In genomic region chr3:85970742-85971598, GRCm38 (mm10) we compare ENCODE assay signal across 8 mouse cellular contexts. TPM values are rescaled to one million over a fixed set of nuclear protein-coding genes. Genes with fewer than 3 reads are reported as not detected.
DNase-seq lines count a peak whose midpoint lies in the region; ATAC-seq and TF ChIP-seq lines count a peak whose summit lies in the region.

Gene Sh3d19 (plus strand): TSS chr3:85971109.

- no peaks in the 10 kb centered on the region for H3K4me1 ChIP-seq in MEL (ENCODE audit: control insufficient read depth in 1 of 2, insufficient read depth in 2 of 2, low read length in 2 of 2)
- peaks cover 7% of the 10 kb centered on the region; the same call in 1 of the 2 replicates for H3K4me1 ChIP-seq in forebrain, embryonic 16.5 days (replicated peaks; ENCODE audit: control insufficient read depth, insufficient read depth, low read length)
- H3K4me1 ChIP-seq in heart, postnatal 0 days (ENCODE audit: control insufficient read depth, insufficient read depth): 0 out of 2 replicates have a peak, but pooled peaks cover 6% of the 10 kb centered on the region
- H3K4me1 ChIP-seq in liver, embryonic 15.5 days (replicated peaks): peaks cover 22% of the 10 kb centered on the region
- peaks cover 18% of the 10 kb centered on the region for H3K4me1 ChIP-seq in neural tube, embryonic 13.5 days (replicated peaks)

- peak; percentile 25 for DNase-seq in MEL (ENCODE audit: low read depth, low spot score)
- peak; percentile 80 to 81 for DNase-seq in cerebellum, adult 18-20 months
- peak; percentile 80 for DNase-seq in heart, postnatal 0 days (ENCODE audit: low spot score)
- peak; percentile 87 to 91 for DNase-seq in kidney, postnatal 4 days
- peak; percentile 89 for DNase-seq in urinary bladder, adult 2 months (ENCODE audit: low spot score)

- no peak for TF ChIP-seq POLR2A in MEL (IDR thresholded peaks at IDR 0.05; ENCODE audit: control insufficient read depth in 1 of 2, insufficient read depth in 1 of 2, low read depth in 1 of 2, low read length in 2 of 2, poor library complexity in 1 of 2)

- no peaks in the 10 kb centered on the region for H3K27me3 ChIP-seq in MEL (ENCODE audit: control insufficient read depth in 1 of 2, insufficient read depth in 2 of 2, low read length in 2 of 2)
- no peaks in the 10 kb centered on the region for H3K27me3 ChIP-seq in forebrain, embryonic 16.5 days (replicated peaks; ENCODE audit: control insufficient read depth, insufficient read depth, low read length)
- H3K27me3 ChIP-seq in heart, postnatal 0 days (ENCODE audit: control insufficient read depth, insufficient read depth, low read length): no peaks in the 10 kb centered on the region
- peaks cover 16% of the 10 kb centered on the region for H3K27me3 ChIP-seq in liver, embryonic 15.5 days
- H3K27me3 ChIP-seq in neural tube, embryonic 13.5 days: no peaks in the 10 kb centered on the region

- H3K4me2 ChIP-seq in forebrain, embryonic 16.5 days (ENCODE audit: low read length): peak within 1 kb of the TSS; percentile 54
- peak within 1 kb of the TSS; percentile 94 for H3K4me2 ChIP-seq in heart, postnatal 0 days (ENCODE audit: low read depth, low read length)
- peak within 1 kb of the TSS; percentile 89 for H3K4me2 ChIP-seq in liver, embryonic 15.5 days
- H3K4me2 ChIP-seq in neural tube, embryonic 13.5 days: peak within 1 kb of the TSS; percentile 71

- TF ChIP-seq RAD21 in MEL (IDR thresholded peaks at IDR 0.05; ENCODE audit: low read depth, low read length): no peak

- TF ChIP-seq CTCF in MEL (IDR thresholded peaks at IDR 0.05 in 2 of 3, conservative IDR thresholded peaks at IDR 0.05 in 1 of 3; ENCODE audit: control insufficient read depth in 1 of 3, insufficient read depth in 1 of 3, low read depth in 2 of 3, low read length in 3 of 3, poor library complexity in 1 of 3, severe bottlenecking in 1 of 3): no peak
- no peak for TF ChIP-seq CTCF in heart, postnatal 0 days (IDR thresholded peaks at IDR 0.05; ENCODE audit: low read depth)

- no peaks in the 10 kb centered on the region for H3K36me3 ChIP-seq in MEL (ENCODE audit: control insufficient read depth in 1 of 2, insufficient read depth in 2 of 2, low read length in 2 of 2)
- H3K36me3 ChIP-seq in forebrain, embryonic 16.5 days (ENCODE audit: control insufficient read depth, insufficient read depth): no peaks in the 10 kb centered on the region
- no peaks in the 10 kb centered on the region for H3K36me3 ChIP-seq in heart, postnatal 0 days (replicated peaks; ENCODE audit: control insufficient read depth, insufficient read depth, low read length)
- no peaks in the 10 kb centered on the region for H3K36me3 ChIP-seq in liver, embryonic 15.5 days (replicated peaks)
- no peaks in the 10 kb centered on the region for H3K36me3 ChIP-seq in neural tube, embryonic 13.5 days

- no peaks in the 10 kb centered on the region for H3K9me3 ChIP-seq in MEL (replicated peaks; ENCODE audit: insufficient read depth, low read length)
- no peaks in the 10 kb centered on the region for H3K9me3 ChIP-seq in forebrain, embryonic 16.5 days (ENCODE audit: control insufficient read depth, low read length)
- no peaks in the 10 kb centered on the region for H3K9me3 ChIP-seq in heart, postnatal 0 days (replicated peaks; ENCODE audit: control insufficient read depth, low read length)
- no peaks in the 10 kb centered on the region for H3K9me3 ChIP-seq in liver, embryonic 15.5 days (replicated peaks)
- H3K9me3 ChIP-seq in neural tube, embryonic 13.5 days: no peaks in the 10 kb centered on the region

- no peak for TF ChIP-seq EP300 in MEL (IDR thresholded peaks at IDR 0.05; ENCODE audit: low read depth in 1 of 2, low read length in 2 of 2)
- TF ChIP-seq EP300 in heart, postnatal 0 days (IDR thresholded peaks at IDR 0.05; ENCODE audit: low read depth): no peak

- WGBS in forebrain, embryonic 16.5 days: under 1% methylated on average over 36 of the region's 73 CpGs
- WGBS in heart, postnatal 0 days: under 1% methylated on average over 48 of the region's 73 CpGs
- under 1% methylated on average over 72 of the region's 73 CpGs for WGBS in liver, embryonic 15.5 days (ENCODE audit: insufficient replicate concordance)
- under 1% methylated on average over 60 of the region's 73 CpGs for WGBS in neural tube, embryonic 13.5 days

- no peak within 1 kb of the TSS; the same call in 1 of the 2 replicates for H3K9ac ChIP-seq in MEL (ENCODE audit: control insufficient read depth, low read depth, low read length, poor library complexity, severe bottlenecking)
- H3K9ac ChIP-seq in forebrain, embryonic 16.5 days (replicated peaks; ENCODE audit: low read depth, low read length): peak within 1 kb of the TSS; percentile 90
- H3K9ac ChIP-seq in heart, postnatal 0 days (replicated peaks; ENCODE audit: low read depth, low read length): peak within 1 kb of the TSS; percentile 81
- peak within 1 kb of the TSS; percentile 63 for H3K9ac ChIP-seq in liver, embryonic 15.5 days
- H3K9ac ChIP-seq in neural tube, embryonic 13.5 days: peak within 1 kb of the TSS; percentile 95

- H3K4me3 ChIP-seq in MEL (ENCODE audit: control insufficient read depth in 1 of 2, insufficient read depth in 1 of 2, low read depth in 2 of 2, low read length in 2 of 2): peak within 1 kb of the TSS in 1 of 2 experiments; percentile 9; a peak in 1 of 4 replicates
- peak within 1 kb of the TSS; percentile 71 for H3K4me3 ChIP-seq in forebrain, embryonic 16.5 days (replicated peaks; ENCODE audit: low read length)
- peak within 1 kb of the TSS; percentile 95 for H3K4me3 ChIP-seq in heart, postnatal 0 days (ENCODE audit: low read depth, low read length)
- peak within 1 kb of the TSS; percentile 71 for H3K4me3 ChIP-seq in liver, embryonic 15.5 days (replicated peaks)
- H3K4me3 ChIP-seq in neural tube, embryonic 13.5 days: peak within 1 kb of the TSS; percentile 76

- H3K79me2 ChIP-seq in MEL (ENCODE audit: control insufficient read depth, insufficient read depth, low read length, poor library complexity): no peaks in the 10 kb centered on the region

- ATAC-seq in forebrain, embryonic 16.5 days: peak; percentile 91
- ATAC-seq in heart, postnatal 0 days (ENCODE audit: insufficient read depth, low read depth): peak; percentile 91
- ATAC-seq in liver, embryonic 15.5 days (ENCODE audit: insufficient read depth): peak; percentile 84
- ATAC-seq in neural tube, embryonic 13.5 days (ENCODE audit: low read depth): peak; percentile 91

- H3K27ac ChIP-seq in MEL (ENCODE audit: control insufficient read depth, low read depth, low read length): no peak within 1 kb of the TSS
- 0 out of 2 replicates have a peak within 1 kb of the TSS, but pooled peaks have one; percentile 6 for H3K27ac ChIP-seq in forebrain, embryonic 16.5 days (ENCODE audit: low read length)
- H3K27ac ChIP-seq in heart, postnatal 0 days (ENCODE audit: low read depth): peak within 1 kb of the TSS; percentile 74
- peak within 1 kb of the TSS; percentile 72 for H3K27ac ChIP-seq in liver, embryonic 15.5 days (replicated peaks)
- H3K27ac ChIP-seq in neural tube, embryonic 13.5 days (replicated peaks): peak within 1 kb of the TSS; percentile 77

TF ChIP-seq in MEL, 35 proteins besides CTCF, POLR2A, EP300 and RAD21:
- TF ChIP-seq GATA1 (IDR thresholded peaks at IDR 0.05; ENCODE audit: low read depth, low read length) (no peak), NELFE (IDR thresholded peaks at IDR 0.05; ENCODE audit: low read depth, low read length) (no peak), ZKSCAN1 (IDR thresholded peaks at IDR 0.05; ENCODE audit: low read depth, low read length) (no peak), ZC3H11A (IDR thresholded peaks at IDR 0.05; ENCODE audit: low read depth, low read length) (no peak), USF2 (IDR thresholded peaks at IDR 0.05; ENCODE audit: borderline replicate concordance in 1 of 2, insufficient read depth in 1 of 2, low read depth in 1 of 2, low read length in 2 of 2) (no peak), GABPA (IDR thresholded peaks at IDR 0.05; ENCODE audit: low read depth, low read length) (no peak), TAL1 (IDR thresholded peaks at IDR 0.05; ENCODE audit: low read length) (no peak), MAX (IDR thresholded peaks at IDR 0.05; ENCODE audit: low read length) (no peak), USF1 (IDR thresholded peaks at IDR 0.05; ENCODE audit: low read depth, low read length) (no peak), POLR2AphosphoS5 (IDR thresholded peaks at IDR 0.05; ENCODE audit: borderline replicate concordance, low read depth, low read length) (no peak), BHLHE40 (IDR thresholded peaks at IDR 0.05; ENCODE audit: borderline replicate concordance, low read depth, low read length) (no peak), MYC (IDR thresholded peaks at IDR 0.05; ENCODE audit: low read depth, low read length) (no peak), MYB (IDR thresholded peaks at IDR 0.05; ENCODE audit: low read depth, low read length) (no peak), ELF1 (IDR thresholded peaks at IDR 0.05; ENCODE audit: low read depth, low read length) (no peak), CHD1 (IDR thresholded peaks at IDR 0.05; ENCODE audit: low read depth, low read length) (no peak), JUND (IDR thresholded peaks at IDR 0.05; ENCODE audit: low read depth, low read length) (no peak)

RNA-seq across cellular contexts. Expression of gene Sh3d19, which starts in this region (rescaled TPM):
- total RNA-seq in MEL (2012; rRNA removed): 2.2 and 4.0 TPM in 2 replicates
- 1 to 10 TPM in 1 of 2 experiments, not detected in 1; 4.8 TPM for polyA plus RNA-seq in MEL (2012; ENCODE audit: insufficient read depth in 1 of 2, insufficient read length in 2 of 2, low read depth in 1 of 2, low replicate concordance in 2 of 2, missing spikeins in 1 of 2)
- polyA plus RNA-seq in forebrain, embryonic 16.5 days (2015; fragmentation: Nextera tagmentation; extraction: Ambion mirVana): 8.7 and 9.7 TPM in 2 replicates
- 16.2 and 52.6 TPM in 2 replicates for total RNA-seq in heart, postnatal 0 days (2014; rRNA removed; ENCODE audit: low replicate concordance)
- 7.4 and 8.7 TPM in 2 replicates for polyA plus RNA-seq in heart, postnatal 0 days (2015; fragmentation: Nextera tagmentation; extraction: Ambion mirVana)
- 7.0 and 10.7 TPM in 2 replicates for polyA plus RNA-seq in liver, embryonic 15.5 days (2015; fragmentation: Nextera tagmentation; extraction: Ambion mirVana)
- 8.6 and 11.3 TPM in 2 replicates for polyA plus RNA-seq in neural tube, embryonic 13.5 days (2015; fragmentation: Nextera tagmentation; extraction: Ambion mirVana)
- polyA plus RNA-seq in urinary bladder, adult 2 months (2012; rRNA removed): 103 and 113 TPM in 2 replicates

Comparison
In these comparisons a context has a peak if more than half of its experiments do, and no peak if none do; other contexts are left out.
1. DNase-seq: peak in every context shown above with its lines; median percentile 89 in kidney, postnatal 4 days; 89 in urinary bladder, adult 2 months; 80 in cerebellum, adult 18-20 months; 80 in heart, postnatal 0 days; 25 in MEL.